Mouse (Mus musculus) megakaryocyte, embryonic 14.5 days (primary cell): ENCODE measurements around the gene Rtca.

Experiments used
- FLI1 ChIP-seq: IDR thresholded peaks from 2 replicates; pipeline ENCODE4 v1.6.1; 2012; ENCODE audit warnings: low read length, inconsistent platforms, mixed read lengths
- GATA1 ChIP-seq: IDR thresholded peaks from 3 replicates; pipeline ENCODE4 v1.6.1; 2012; ENCODE audit warnings: mixed read lengths, low read length, inconsistent platforms, borderline replicate concordance

DNA sequence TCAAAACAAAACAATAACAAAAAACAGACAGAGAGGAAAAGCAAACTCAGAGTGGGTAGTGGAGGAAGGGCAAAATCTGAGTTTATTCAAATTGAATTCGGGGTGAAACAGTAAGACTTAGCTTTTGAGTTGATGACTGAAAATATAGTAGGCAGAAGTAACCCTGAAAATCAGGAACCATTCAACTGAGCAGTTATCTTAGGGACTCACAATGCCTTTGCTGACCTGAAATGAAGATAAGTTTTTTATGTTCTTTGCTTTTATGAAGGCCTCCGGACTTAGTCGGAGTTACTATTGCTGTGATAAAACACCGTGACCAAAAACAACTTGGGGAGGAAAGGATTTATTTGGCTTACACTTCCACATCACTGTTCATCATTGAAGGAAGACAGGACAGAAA, 47.0 kb downstream of the Rtca start:
- TF ChIP-seq FLI1 (no peak), GATA1 (no peak)
